Mouse (Mus musculus) MEL (cell line): ENCODE results near the gene Anxa9.

Experiments used
- CTCF ChIP-seq, 3 experiments: IDR thresholded peaks in 2 of 3; conservative IDR thresholded peaks in 1 of 3; 2 replicates each; pipeline ENCODE4 v1.5.1; 2011 to 2012; ENCODE audit warnings: low read length in 3 of 3, low read depth in 2 of 3, mild to moderate bottlenecking in 2 of 3, improper control_type of control experiment in 1 of 3, inconsistent platforms in 1 of 3, mixed read lengths in 1 of 3, moderate library complexity in 1 of 3; ENCODE audit not compliant: control insufficient read depth in 1 of 3, insufficient read depth in 1 of 3, poor library complexity in 1 of 3, severe bottlenecking in 1 of 3
- MAZ ChIP-seq: IDR thresholded peaks from 2 replicates; pipeline ENCODE4 v1.6.1; 2012; ENCODE audit warnings: low read depth, mild to moderate bottlenecking, inconsistent platforms, low read length, improper control_type of control experiment
- POLR2A ChIP-seq, 2 experiments: IDR thresholded peaks; 2 replicates each; pipeline ENCODE4 v1.6.1; 2011 to 2012; ENCODE audit warnings: low read length in 2 of 2, mild to moderate bottlenecking in 2 of 2, control low read depth in 1 of 2, improper control_type of control experiment in 1 of 2, low read depth in 1 of 2, moderate library complexity in 1 of 2; ENCODE audit not compliant: control insufficient read depth in 1 of 2, insufficient read depth in 1 of 2, poor library complexity in 1 of 2
- TAL1 ChIP-seq: IDR thresholded peaks from 2 replicates; pipeline ENCODE4 v1.6.1; 2012; ENCODE audit warnings: mild to moderate bottlenecking, inconsistent platforms, low read length, moderate library complexity, mixed read lengths
- TCF12 ChIP-seq: IDR thresholded peaks from 2 replicates; pipeline ENCODE4 v1.6.1; 2014; ENCODE audit warnings: low read depth, mild to moderate bottlenecking, inconsistent platforms, low read length, improper control_type of control experiment, moderate library complexity

GRCm38 (mm10) chr3:95349491-95349890, 42.5 kb upstream of the Anxa9 start:
- TF ChIP-seq CTCF (IDR thresholded peaks at IDR 0.05 in 2 of 3, conservative IDR thresholded peaks at IDR 0.05 in 1 of 3; ENCODE audit: control insufficient read depth in 1 of 3, insufficient read depth in 1 of 3, low read depth in 2 of 3, low read length in 3 of 3, poor library complexity in 1 of 3, severe bottlenecking in 1 of 3) (peak; percentile 54 to 96 (median 93)), POLR2A (IDR thresholded peaks at IDR 0.05; ENCODE audit: control insufficient read depth in 1 of 2, insufficient read depth in 1 of 2, low read depth in 1 of 2, low read length in 2 of 2, poor library complexity in 1 of 2) (peak in 1 of 2 experiments; percentile 39; a peak in 2 of 4 replicates), TCF12 (no peak), MAZ (no peak; the same call in 1 of the 2 replicates), TAL1 (no peak)
